In the genomic region with DNA sequence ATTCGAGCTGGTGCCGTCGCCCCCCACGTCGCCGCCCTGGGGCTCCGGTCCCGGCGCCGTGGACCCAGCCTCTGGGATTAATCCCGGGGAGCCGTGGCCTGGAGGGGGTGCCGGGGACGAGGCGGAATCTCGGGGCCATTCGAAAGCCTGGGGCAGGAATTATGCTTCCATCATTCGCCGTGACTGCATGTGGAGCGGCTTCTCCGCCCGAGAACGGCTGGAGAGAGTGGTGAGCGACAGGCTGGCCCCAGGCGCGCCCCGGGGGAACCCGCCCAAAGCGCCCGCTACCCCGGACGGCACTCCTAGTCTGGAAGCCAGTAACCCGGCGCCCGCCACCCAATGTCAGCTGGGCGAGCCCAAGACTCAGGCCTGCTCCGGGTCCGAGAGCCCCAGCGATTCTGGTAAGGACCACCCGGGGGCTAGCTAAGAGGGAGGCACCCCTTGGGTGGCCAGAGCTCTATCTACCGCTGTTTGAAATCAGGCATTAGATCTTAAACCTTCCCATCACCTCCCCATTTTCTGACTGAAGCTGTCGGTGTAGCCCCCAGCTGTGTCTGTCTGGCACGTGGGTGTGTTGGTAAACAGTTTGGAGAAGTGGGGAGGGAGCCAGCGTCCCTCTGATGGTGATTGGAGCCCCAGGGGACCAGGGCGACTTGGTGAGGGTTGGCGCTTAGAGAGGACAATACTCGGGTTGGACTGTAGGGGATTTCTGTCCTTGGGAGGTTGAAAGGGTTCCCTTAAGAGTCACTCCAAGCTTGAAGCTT, we compare ENCODE assay signal across 8 mouse cellular contexts. TPM values are rescaled to one million over a fixed set of nuclear protein-coding genes. Genes with fewer than 3 reads are reported as not detected.
A peak's percentile ranks its signal among the peaks of the same experiment; 100 is the strongest.
DNase-seq lines count a peak whose midpoint lies in the region; ATAC-seq and TF ChIP-seq lines count a peak whose summit lies in the region.

No protein-coding gene starts in this region.

- no peak for TF ChIP-seq CTCF in bone marrow macrophage, adult 2 months (IDR thresholded peaks at IDR 0.05; ENCODE audit: low read depth, low read length)

- H3K4me2 ChIP-seq in stomach, embryonic 14.5 days (replicated peaks; ENCODE audit: low read depth, low read length), result peak overlapping the region; percentile 66

- under 1% methylated on average over 47 of the region's 47 CpGs for WGBS in stomach, embryonic 14.5 days

- DNase-seq in layer of hippocampus, postnatal 10 days (ENCODE audit: low spot score in 2 of 2), result peak; percentile 62 to 64
- DNase-seq in layer of hippocampus, adult 9-10 months (ENCODE audit: low spot score), result no peak
- DNase-seq in kidney, postnatal 4 days, result peak; percentile 56 to 68
- no peak for DNase-seq in layer of hippocampus, adult 18-20 months (ENCODE audit: low spot score in 2 of 2)

- peak overlapping the region; percentile 69 for H3K9ac ChIP-seq in stomach, embryonic 14.5 days (replicated peaks; ENCODE audit: low read depth, low read length)

- no peak overlapping the region for H3K27ac ChIP-seq in bone marrow macrophage, adult 2 months (ENCODE audit: insufficient read depth, low read depth, low read length)
- peak overlapping the region; percentile 90 for H3K27ac ChIP-seq in stomach, embryonic 14.5 days (ENCODE audit: low read length)

- H3K4me3 ChIP-seq in bone marrow macrophage, adult 2 months (ENCODE audit: insufficient read depth, low read length), result peak overlapping the region; percentile 67
- H3K4me3 ChIP-seq in stomach, embryonic 14.5 days (ENCODE audit: low read depth, low read length), result peak overlapping the region; percentile 81

- H3K36me3 ChIP-seq in stomach, embryonic 14.5 days (ENCODE audit: control insufficient read depth, insufficient read depth, low read length), result peaks cover 6% of the 10 kb centered on the region; the same call in 1 of the 2 replicates

- no peaks in the 10 kb centered on the region for H3K9me3 ChIP-seq in stomach, embryonic 14.5 days (ENCODE audit: control insufficient read depth, low read depth, low read length)

- TF ChIP-seq POLR2A in bone marrow macrophage, adult 2 months (IDR thresholded peaks at IDR 0.05; ENCODE audit: borderline replicate concordance, low read depth, low read length), result no peak

- H3K27me3 ChIP-seq in stomach, embryonic 14.5 days (ENCODE audit: control insufficient read depth, insufficient read depth, low read length), result no peaks in the 10 kb centered on the region; the same call in 1 of the 2 replicates

- H3K4me1 ChIP-seq in bone marrow macrophage, adult 2 months (ENCODE audit: control insufficient read depth, insufficient read depth, low read length), result peaks cover 2% of the 10 kb centered on the region; the same call in 1 of the 2 replicates
- H3K4me1 ChIP-seq in stomach, embryonic 14.5 days (ENCODE audit: control insufficient read depth, insufficient read depth, low read length), result peaks cover 3% of the 10 kb centered on the region; the same call in 1 of the 2 replicates

- peak; percentile 76 for ATAC-seq in granulocyte monocyte progenitor cell, adult 5-6 weeks (replicated peaks; ENCODE audit: poor library complexity, severe bottlenecking)
- ATAC-seq in megakaryocyte progenitor cell, adult 5-6 weeks (replicated peaks; ENCODE audit: poor library complexity), result peak; percentile 71
- 0 out of 2 replicates have a peak, but pooled peaks have one; percentile 9 for ATAC-seq in stomach, embryonic 14.5 days (ENCODE audit: insufficient number of reproducible peaks, insufficient read depth, low FRiP score, low read depth)

RNA-seq across cellular contexts. Expression of gene Mycl, which starts 1.3 kb away (rescaled TPM):
- 10 to 100 TPM; 53.5 to 59.1 TPM for total RNA-seq in layer of hippocampus, postnatal 10 days (2021)
- 0.29 and 0.32 TPM in 2 replicates for polyA plus RNA-seq in bone marrow macrophage, adult 2 months (2012; ENCODE audit: insufficient read depth, insufficient read length, missing spikeins)
- 1.5 and 4.4 TPM in 2 replicates for total RNA-seq in granulocyte monocyte progenitor cell, adult 5-6 weeks (2014; fragmentation: Nextera tagmentation)
- 0.21 and 0.78 TPM in 2 replicates for total RNA-seq in granulocyte monocyte progenitor cell, adult 5-6 weeks (2017)
- total RNA-seq in megakaryocyte progenitor cell, adult 5-6 weeks (2015), result 0.12 and 0.54 TPM in 2 replicates
- 0.54 and 2.0 TPM in 2 replicates for total RNA-seq in megakaryocyte progenitor cell, adult 5-6 weeks (2017)
- polyA plus RNA-seq in stomach, embryonic 14.5 days (2014; fragmentation: Nextera tagmentation; extraction: Ambion mirVana), result 26.9 and 30.4 TPM in 2 replicates
- 10 to 100 TPM; 30.1 to 32.4 TPM for total RNA-seq in layer of hippocampus, adult 18-20 months (2021)

RNA-seq across cellular contexts. Expression of gene Trit1, which starts 19.6 kb away (rescaled TPM):
- 10 to 100 TPM; 24.5 to 29.2 TPM for total RNA-seq in layer of hippocampus, postnatal 10 days (2021)
- polyA plus RNA-seq in bone marrow macrophage, adult 2 months (2012; ENCODE audit: insufficient read depth, insufficient read length, missing spikeins), result 11.0 and 12.5 TPM in 2 replicates
- 10.8 and 21.5 TPM in 2 replicates for total RNA-seq in granulocyte monocyte progenitor cell, adult 5-6 weeks (2014; fragmentation: Nextera tagmentation)
- 20.4 and 20.7 TPM in 2 replicates for total RNA-seq in granulocyte monocyte progenitor cell, adult 5-6 weeks (2017)
- total RNA-seq in megakaryocyte progenitor cell, adult 5-6 weeks (2015), result 11.3 and 14.5 TPM in 2 replicates
- 19.3 and 26.1 TPM in 2 replicates for total RNA-seq in megakaryocyte progenitor cell, adult 5-6 weeks (2017)
- 19.2 and 24.4 TPM in 2 replicates for polyA plus RNA-seq in stomach, embryonic 14.5 days (2014; fragmentation: Nextera tagmentation; extraction: Ambion mirVana)
- total RNA-seq in layer of hippocampus, adult 18-20 months (2021), result 10 to 100 TPM; 19.5 to 20.2 TPM

RNA-seq across cellular contexts. Expression of gene Mfsd2a, which starts 35.8 kb away (rescaled TPM):
- total RNA-seq in layer of hippocampus, postnatal 10 days (2021), result 10 to 100 TPM; 64.0 to 68.9 TPM
- not detected in 2 replicates for polyA plus RNA-seq in bone marrow macrophage, adult 2 months (2012; ENCODE audit: insufficient read depth, insufficient read length, missing spikeins)
- total RNA-seq in granulocyte monocyte progenitor cell, adult 5-6 weeks (2014; fragmentation: Nextera tagmentation), result not detected in 2 replicates
- total RNA-seq in granulocyte monocyte progenitor cell, adult 5-6 weeks (2017), result 1.5 TPM in 1 of 2 replicates, not detected in the other
- total RNA-seq in megakaryocyte progenitor cell, adult 5-6 weeks (2015), result 0.10 and 0.22 TPM in 2 replicates
- total RNA-seq in megakaryocyte progenitor cell, adult 5-6 weeks (2017), result 0.20 TPM in 1 of 2 replicates, not detected in the other
- 1.8 and 2.5 TPM in 2 replicates for polyA plus RNA-seq in stomach, embryonic 14.5 days (2014; fragmentation: Nextera tagmentation; extraction: Ambion mirVana)
- total RNA-seq in layer of hippocampus, adult 18-20 months (2021), result 10 to 100 TPM; 44.8 to 48.9 TPM

Comparison
In these comparisons a context has a peak if more than half of its experiments do, and no peak if none do; other contexts are left out.
1. DNase-seq: peak in layer of hippocampus, postnatal 10 days (2 of 2) and kidney, postnatal 4 days (2 of 2); none in layer of hippocampus, adult 9-10 months (single experiment) and layer of hippocampus, adult 18-20 months (0 of 2).
2. ATAC-seq: peak in every context shown above with its lines; median percentile 76 in granulocyte monocyte progenitor cell, adult 5-6 weeks; 71 in megakaryocyte progenitor cell, adult 5-6 weeks; 9 in stomach, embryonic 14.5 days.
3. RNA of gene Mycl, which starts 1.3 kb away (total RNA-seq): 53.5 to 59.1 TPM in layer of hippocampus, postnatal 10 days and 30.1 to 32.4 TPM in layer of hippocampus, adult 18-20 months; 0.21 to 4.4 TPM in granulocyte monocyte progenitor cell, adult 5-6 weeks and 0.12 to 2.0 TPM in megakaryocyte progenitor cell, adult 5-6 weeks; every median in the first group is over 4 times any median in the second.
4. RNA of gene Mfsd2a, which starts 35.8 kb away (total RNA-seq): 64.0 to 68.9 TPM in layer of hippocampus, postnatal 10 days and 44.8 to 48.9 TPM in layer of hippocampus, adult 18-20 months; 0.10 to 0.22 TPM in megakaryocyte progenitor cell, adult 5-6 weeks and 1.5 TPM in granulocyte monocyte progenitor cell, adult 5-6 weeks; every median in the first group is over 10 times any median in the second.